Mouse (Mus musculus) spleen, adult 2 months (tissue): Measurements from ENCODE around the gene Pilra.

ENCODE experiments used
- CTCF ChIP-seq: fragments of 200-500 bp; IDR thresholded peaks from 2 replicates; pipeline ENCODE4 v1.5.1; 2011; ENCODE audit warnings: mild to moderate bottlenecking, inconsistent platforms; ENCODE audit not compliant: insufficient read depth, insufficient read length, insufficient replicate concordance; ENCODE audit errors: extremely low read depth
- POLR2A ChIP-seq: fragments of 200-500 bp; IDR thresholded peaks from 2 replicates; pipeline ENCODE4 v1.6.1; 2011; ENCODE audit warnings: low read depth, low read length, inconsistent platforms

DNA sequence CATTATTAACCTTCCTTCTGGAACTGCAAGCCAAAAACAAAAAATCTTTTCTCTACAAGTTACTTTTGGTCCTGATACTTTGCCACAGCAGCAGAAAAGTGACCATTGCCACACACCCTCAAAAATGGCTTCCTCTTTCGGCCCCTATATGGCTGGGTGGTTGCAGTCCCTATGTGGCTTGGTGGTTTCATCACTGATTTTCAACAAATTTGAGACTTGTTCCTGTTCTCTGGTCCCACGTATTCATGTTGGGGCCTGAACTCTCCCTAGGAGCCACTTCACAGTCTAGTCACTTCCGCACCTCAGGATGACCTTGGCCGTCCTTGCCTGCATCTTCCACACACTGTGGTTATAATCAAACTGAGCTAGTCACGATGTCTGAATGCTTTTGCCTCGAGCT lies 7.4 kb downstream of the Pilra start:
- no peak for TF ChIP-seq CTCF
- TF ChIP-seq POLR2A = no peak
